Mouse (Mus musculus) heart, postnatal 0 days (tissue): Measurements from ENCODE around the gene Tex14.

Experiments used
- CTCF ChIP-seq: IDR thresholded peaks from 2 replicates; pipeline ENCODE4 v1.5.1; 2016; ENCODE audit warnings: antibody characterized with exemption, control low read depth, low read depth
- EP300 ChIP-seq: IDR thresholded peaks from 2 replicates; pipeline ENCODE4 v1.6.1; 2016; ENCODE audit warnings: antibody characterized with exemption, low read depth

DNA sequence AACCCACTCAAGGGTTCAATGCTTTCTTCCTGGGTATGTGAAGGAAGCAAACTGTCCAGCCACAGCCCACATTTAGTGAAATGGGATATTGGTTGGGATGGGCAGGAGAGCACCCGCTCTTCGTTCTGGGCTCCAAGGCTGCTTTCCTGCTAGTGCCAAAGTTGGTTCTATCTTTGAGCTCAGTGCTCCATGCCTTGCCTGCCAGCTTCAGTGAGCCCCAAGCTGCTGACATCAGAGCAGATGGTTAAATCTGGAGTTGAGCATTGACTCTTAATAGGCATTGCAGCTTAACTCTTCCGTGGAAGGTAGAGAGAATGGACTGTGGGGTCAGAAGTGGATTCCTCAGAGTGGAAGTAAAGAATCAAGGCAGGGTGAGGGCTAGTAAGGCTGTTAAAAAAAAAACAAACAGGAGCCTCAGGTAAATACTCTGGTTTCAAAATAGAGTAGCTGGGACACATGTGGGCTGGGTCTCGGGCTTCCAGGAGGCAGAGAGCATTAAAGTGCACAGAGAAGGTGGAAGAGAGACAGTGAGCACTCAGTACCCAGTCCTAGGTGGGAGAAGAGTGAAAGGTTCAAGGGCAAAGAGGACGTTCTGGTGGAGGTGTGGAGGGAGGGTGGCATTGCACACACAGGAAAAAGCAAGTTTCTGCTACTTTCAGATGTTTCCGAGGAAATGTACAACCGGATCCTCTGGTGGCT lies 163.5 kb downstream of the Tex14 start, which contains the start of gene Sept4:
- TF ChIP-seq CTCF (no peak), EP300 (no peak)
